Mouse (Mus musculus): ENCODE data around the gene I830077J02Rik. TPM values are rescaled to one million over a fixed set of nuclear protein-coding genes. Genes with fewer than 3 reads are reported as not detected.

Gene I830077J02Rik
- polyA plus RNA-seq, 1 experiment from 2014 or later = 3.9 TPM

- peak; percentile 60 for DNase-seq
- WGBS (ENCODE audit: insufficient replicate concordance) = 36% methylated on average over 19 of the region's 19 CpGs
- H3K4me1 ChIP-seq (ENCODE audit: insufficient read depth) = peaks cover 40% of the 10 kb centered on the region
Measured at GRCm38 (mm10) chr3:105892572-105893495, 39.6 kb downstream of the I830077J02Rik start.

DNA sequence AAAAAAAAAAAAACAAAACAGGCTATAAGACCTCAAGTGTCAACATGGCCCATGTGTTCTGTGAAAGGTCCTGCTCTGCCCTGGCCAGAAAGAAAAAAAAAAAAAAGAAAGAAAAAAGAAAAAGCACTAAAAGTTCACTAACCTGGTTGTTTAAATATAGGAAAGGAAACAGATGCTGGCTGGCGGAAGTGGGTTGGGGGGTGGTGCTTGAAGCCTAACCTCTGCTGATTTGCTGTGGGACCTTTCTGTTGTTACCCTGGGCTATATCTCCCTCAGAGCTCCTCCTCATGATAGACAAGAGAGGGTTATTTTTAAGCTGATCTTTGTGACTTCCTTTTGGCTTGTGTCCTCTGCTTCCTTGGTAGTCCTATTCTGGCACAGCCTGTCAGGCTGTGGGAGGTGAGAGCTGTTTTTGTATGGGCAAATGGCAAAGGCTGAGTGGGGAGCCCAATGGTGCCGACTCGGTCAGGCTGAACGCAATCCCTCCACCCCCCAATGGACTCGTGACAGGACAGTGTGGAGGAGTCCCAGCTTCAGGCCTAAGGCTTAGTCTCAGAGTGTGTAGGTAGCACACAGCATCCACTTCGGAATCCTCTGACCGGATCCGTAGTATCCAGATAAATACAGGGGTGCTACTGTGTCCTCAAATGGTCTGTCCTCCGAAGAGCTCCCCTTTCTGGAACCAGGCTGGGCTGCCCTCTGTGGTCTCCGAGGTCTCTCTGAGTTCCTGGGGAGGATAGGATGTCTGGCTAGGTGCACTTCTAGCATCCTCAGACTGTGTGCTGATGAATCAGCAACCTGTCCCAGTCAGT, 40.5 kb downstream of the I830077J02Rik start:
- 0 out of 2 replicates have a peak, but pooled peaks have one; percentile 46 for TF ChIP-seq EP300 (IDR thresholded peaks at IDR 0.05; ENCODE audit: low read depth)
- no peak for TF ChIP-seq CTCF (IDR thresholded peaks at IDR 0.05; ENCODE audit: low read depth)
- H3K4me1 ChIP-seq (ENCODE audit: insufficient read depth) = peaks cover 40% of the 10 kb centered on the region
- no peaks in the 10 kb centered on the region for H3K36me3 ChIP-seq (replicated peaks; ENCODE audit: insufficient read depth, low read length)
- H3K4me2 ChIP-seq (ENCODE audit: low read depth, low read length) = peak overlapping the region; percentile 65
- no peaks in the 10 kb centered on the region for H3K27me3 ChIP-seq (ENCODE audit: insufficient read depth, low read length)
- H3K9me3 ChIP-seq (ENCODE audit: low read length) = no peaks in the 10 kb centered on the region
- DNase-seq (peak; percentile 59), ATAC-seq (peak; percentile 22)
- H3K4me3 ChIP-seq (ENCODE audit: low read depth, low read length) = peak overlapping the region; percentile 24
- WGBS (ENCODE audit: insufficient replicate concordance) = 28% methylated on average over 10 of the region's 10 CpGs
- H3K9ac ChIP-seq (replicated peaks) = peak overlapping the region; percentile 53
- peak overlapping the region; percentile 95 for H3K27ac ChIP-seq (ENCODE audit: low read depth)

More at GRCm38 (mm10) chr3:105892572-105893495, 39.6 kb downstream of the I830077J02Rik start:
- Histone ChIP-seq H3K9ac (replicated peaks) (0 out of 2 replicates have a peak overlapping the region, but pooled peaks have one; percentile 53), H3K27me3 (ENCODE audit: insufficient read depth, low read length) (no peaks in the 10 kb centered on the region), H3K36me3 (replicated peaks; ENCODE audit: insufficient read depth, low read length) (no peaks in the 10 kb centered on the region), H3K27ac (ENCODE audit: low read depth) (peak overlapping the region; percentile 95), H3K4me3 (ENCODE audit: low read depth, low read length) (no peak overlapping the region), H3K4me2 (ENCODE audit: low read depth, low read length) (peak overlapping the region; percentile 65), H3K9me3 (ENCODE audit: low read length) (no peaks in the 10 kb centered on the region)
- ATAC-seq = peak; percentile 59
- TF ChIP-seq EP300 (IDR thresholded peaks at IDR 0.05; ENCODE audit: low read depth) = peak; percentile 58; the same call in 1 of the 2 replicates
- no peak for TF ChIP-seq CTCF (IDR thresholded peaks at IDR 0.05; ENCODE audit: low read depth)

GRCm38 (mm10) chr3:105891141-105891540, 41.3 kb downstream of the I830077J02Rik start:
- H3K36me3 ChIP-seq (replicated peaks; ENCODE audit: insufficient read depth, low read length) = no peaks in the 10 kb centered on the region
- no peak overlapping the region for H3K4me3 ChIP-seq (ENCODE audit: low read depth, low read length)
- WGBS (ENCODE audit: insufficient replicate concordance) = 53% methylated on average over 3 of the region's 3 CpGs
- peak overlapping the region; percentile 65; the same call in 1 of the 2 replicates for H3K4me2 ChIP-seq (ENCODE audit: low read depth, low read length)
- TF ChIP-seq EP300 (IDR thresholded peaks at IDR 0.05; ENCODE audit: low read depth) (no peak), CTCF (IDR thresholded peaks at IDR 0.05; ENCODE audit: low read depth) (no peak)
- peak; percentile 8 for DNase-seq
- peaks cover 40% of the 10 kb centered on the region for H3K4me1 ChIP-seq (ENCODE audit: insufficient read depth)
- H3K27me3 ChIP-seq (ENCODE audit: insufficient read depth, low read length) = no peaks in the 10 kb centered on the region
- H3K9ac ChIP-seq (replicated peaks) = no peak overlapping the region
- no peaks in the 10 kb centered on the region for H3K9me3 ChIP-seq (ENCODE audit: low read length)
- ATAC-seq = no peak
- H3K27ac ChIP-seq (ENCODE audit: low read depth) = peak overlapping the region; percentile 95

GRCm38 (mm10) chr3:105890220-105890619, 42.2 kb downstream of the I830077J02Rik start:
- Histone ChIP-seq H3K4me3 (ENCODE audit: low read depth, low read length) (no peak overlapping the region), H3K27ac (ENCODE audit: low read depth) (no peak overlapping the region), H3K36me3 (replicated peaks; ENCODE audit: insufficient read depth, low read length) (no peaks in the 10 kb centered on the region), H3K9ac (replicated peaks) (no peak overlapping the region), H3K27me3 (ENCODE audit: insufficient read depth, low read length) (no peaks in the 10 kb centered on the region), H3K4me2 (ENCODE audit: low read depth, low read length) (no peak overlapping the region), H3K4me1 (ENCODE audit: insufficient read depth) (peaks cover 37% of the 10 kb centered on the region), H3K9me3 (ENCODE audit: low read length) (no peaks in the 10 kb centered on the region)
- TF ChIP-seq CTCF (IDR thresholded peaks at IDR 0.05; ENCODE audit: low read depth) (no peak), EP300 (IDR thresholded peaks at IDR 0.05; ENCODE audit: low read depth) (no peak)
- WGBS (ENCODE audit: insufficient replicate concordance) = 63% methylated on average over 4 of the region's 4 CpGs
- ATAC-seq (no peak), DNase-seq (no peak)

DNA sequence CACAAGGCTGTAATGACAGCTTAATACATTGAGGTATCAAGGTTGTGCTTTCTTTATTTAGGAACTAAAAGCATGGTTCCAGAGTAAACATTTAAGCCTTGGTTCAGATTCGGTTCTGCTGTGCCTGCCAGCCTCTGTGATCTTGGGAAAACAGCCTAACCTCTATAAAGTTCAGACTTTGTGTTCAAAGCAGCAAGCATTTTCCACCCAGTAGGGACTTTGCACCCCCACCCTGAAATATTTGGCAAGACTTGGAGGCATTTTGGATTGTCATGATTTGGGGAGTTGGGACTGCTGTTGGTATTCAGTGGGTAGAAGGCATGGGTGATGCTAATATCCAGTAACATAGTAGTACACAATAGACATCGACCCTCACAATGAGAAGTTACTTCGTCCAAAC, 43.5 kb downstream of the I830077J02Rik start:
- peak; percentile 7 for DNase-seq
- TF ChIP-seq EP300 (IDR thresholded peaks at IDR 0.05; ENCODE audit: low read depth) (no peak), CTCF (IDR thresholded peaks at IDR 0.05; ENCODE audit: low read depth) (no peak)
- WGBS (ENCODE audit: insufficient replicate concordance) = 81% methylated on average over 3 of the region's 3 CpGs

GRCm38 (mm10) chr3:105883111-105883510, 49.4 kb downstream of the I830077J02Rik start:
- no peaks in the 10 kb centered on the region for H3K4me1 ChIP-seq (ENCODE audit: insufficient read depth)
- no peak overlapping the region for H3K27ac ChIP-seq (ENCODE audit: low read depth)
- no peak for TF ChIP-seq CTCF (IDR thresholded peaks at IDR 0.05; ENCODE audit: low read depth)
- TF ChIP-seq EP300 (IDR thresholded peaks at IDR 0.05; ENCODE audit: low read depth) = no peak
- H3K36me3 ChIP-seq (replicated peaks; ENCODE audit: insufficient read depth, low read length) = no peaks in the 10 kb centered on the region
- 90% methylated on average over 2 of the region's 2 CpGs for WGBS (ENCODE audit: insufficient replicate concordance)
- no peak overlapping the region for H3K4me3 ChIP-seq (ENCODE audit: low read depth, low read length)
- DNase-seq (peak; percentile 3), ATAC-seq (no peak)
- no peaks in the 10 kb centered on the region for H3K27me3 ChIP-seq (ENCODE audit: insufficient read depth, low read length)
- H3K9ac ChIP-seq (replicated peaks) = no peak overlapping the region
- no peak overlapping the region for H3K4me2 ChIP-seq (ENCODE audit: low read depth, low read length)
- no peaks in the 10 kb centered on the region for H3K9me3 ChIP-seq (ENCODE audit: low read length)

More for the DNA sequence above, 43.5 kb downstream of the I830077J02Rik start:
- Histone ChIP-seq H3K4me1 (ENCODE audit: insufficient read depth) (peaks cover 26% of the 10 kb centered on the region), H3K9me3 (ENCODE audit: low read length) (no peaks in the 10 kb centered on the region), H3K9ac (replicated peaks) (no peak overlapping the region), H3K4me2 (ENCODE audit: low read depth, low read length) (no peak overlapping the region), H3K4me3 (ENCODE audit: low read depth, low read length) (no peak overlapping the region), H3K36me3 (replicated peaks; ENCODE audit: insufficient read depth, low read length) (no peaks in the 10 kb centered on the region), H3K27ac (ENCODE audit: low read depth) (no peak overlapping the region), H3K27me3 (ENCODE audit: insufficient read depth, low read length) (no peaks in the 10 kb centered on the region)
- ATAC-seq = no peak
